Mouse (Mus musculus) midbrain, postnatal 0 days (tissue): ENCODE results near the gene Trappc3. TPM values are rescaled to one million over a fixed set of nuclear protein-coding genes. Genes with fewer than 3 reads are reported as not detected.
A peak's percentile ranks its signal among the peaks of the same experiment; 100 is the strongest.

ENCODE experiments used
- ATAC-seq: fragments of 200-750 bp; cut with Nextera tagmentation; 2 replicates; pipeline ENCODE4 v1.8.0; 2017; ENCODE audit warnings: moderate number of reproducible peaks, mild to moderate bottlenecking, moderate TSS enrichment, moderate library complexity; ENCODE audit not compliant: low FRiP score
- DNase-seq: peaks from one replicate; pipeline ENCODE4 v3.0.0-alpha.2; 2015; ENCODE audit warnings: low spot score
- H3K27ac ChIP-seq: fragments of 300-500 bp; sonication (generic); 2 replicates; pipeline ENCODE4 v1.5.1; 2014; ENCODE audit warnings: low read depth, mild to moderate bottlenecking, low read length, mixed read lengths
- H3K27me3 ChIP-seq: fragments of 300-500 bp; sonication (generic); 2 replicates; pipeline ENCODE4 v1.6.1; 2014; ENCODE audit warnings: low read length, control low read depth, mixed read lengths; ENCODE audit not compliant: insufficient read depth
- H3K36me3 ChIP-seq: fragments of 300-500 bp; sonication (generic); 2 replicates; pipeline ENCODE4 v1.6.1; 2014; ENCODE audit warnings: low read length, control low read depth, mixed read lengths; ENCODE audit not compliant: insufficient read depth
- H3K4me1 ChIP-seq: fragments of 300-500 bp; sonication (generic); 2 replicates; pipeline ENCODE4 v1.6.1; 2014; ENCODE audit warnings: mild to moderate bottlenecking, control low read depth, antibody characterized with exemption, low read length, mixed read lengths; ENCODE audit not compliant: insufficient read depth
- H3K4me2 ChIP-seq: fragments of 300-500 bp; sonication (generic); 2 replicates; pipeline ENCODE4 v1.6.1; 2014; ENCODE audit warnings: low read depth, mild to moderate bottlenecking, low read length, mixed read lengths; ENCODE audit not compliant: poor library complexity, severe bottlenecking
- H3K4me3 ChIP-seq: fragments of 300-500 bp; sonication (generic); 2 replicates; pipeline ENCODE4 v1.5.1; 2014; ENCODE audit warnings: low read depth, mild to moderate bottlenecking, low read length, moderate library complexity
- H3K9ac ChIP-seq: fragments of 300-500 bp; sonication (generic); replicated peaks from 2 replicates; pipeline ENCODE4 v1.6.1; 2014; ENCODE audit warnings: mild to moderate bottlenecking, low read length, moderate library complexity, mixed read lengths; ENCODE audit not compliant: poor library complexity, severe bottlenecking
- H3K9me3 ChIP-seq: fragments of 300-500 bp; sonication (generic); 2 replicates; pipeline ENCODE4 v1.6.1; 2016; ENCODE audit warnings: low read length, control low read depth
- CTCF ChIP-seq: IDR thresholded peaks from 2 replicates; pipeline ENCODE4 v1.5.1; 2016; ENCODE audit warnings: antibody characterized with exemption, mild to moderate bottlenecking
- WGBS: fragments of 180-500 bp; shearing (Covaris S2); extraction: QIAGEN DNeasy Blood & Tissue Kit; methylation state at CpG from one replicate; pipeline ENCODE4 v1.1.7; 2014; 5-methylcytosine and 5-hydroxymethylcytosine counted together
- polyA plus RNA-seq: library from polyadenylated mRNA; unstranded; fragments of >200 nt; fragmentation: Nextera tagmentation; extraction: Ambion mirVana; gene quantifications from 2 replicates; pipeline ENCODE4 v1.2.1, GENCODE M21; 2015
- total RNA-seq: library from RNA; depleted of rRNA; stranded (reverse); fragments of >200 nt; gene quantifications from 2 replicates; pipeline ENCODE4 v1.2.3, GENCODE M21; 2014

Gene Trappc3
- total and polyA plus RNA-seq, 2 experiments from 2014 or later, result 121 to 186 TPM

GRCm38 (mm10) chr4:126278565-126278915 lies 16.4 kb downstream of the Trappc3 start:
- H3K9ac ChIP-seq, result no peak overlapping the region
- no peaks in the 10 kb centered on the region for H3K4me1 ChIP-seq
- H3K4me2 ChIP-seq, result no peak overlapping the region
- no peaks in the 10 kb centered on the region for H3K9me3 ChIP-seq
- WGBS, result 34% methylated on average over 9 of the region's 9 CpGs
- H3K4me3 ChIP-seq, result no peak overlapping the region
- ATAC-seq (no peak), DNase-seq (no peak)
- H3K36me3 ChIP-seq, result peaks cover 11% of the 10 kb centered on the region
- H3K27me3 ChIP-seq, result no peaks in the 10 kb centered on the region
- no peak overlapping the region for H3K27ac ChIP-seq
- no peak for TF ChIP-seq CTCF

- WGBS, result 60% methylated on average over 9 of the region's 9 CpGs
- no peak overlapping the region for H3K4me2 ChIP-seq
- no peaks in the 10 kb centered on the region for H3K9me3 ChIP-seq
- no peak for DNase-seq
- H3K4me1 ChIP-seq, result no peaks in the 10 kb centered on the region
- no peak overlapping the region for H3K27ac ChIP-seq
- ATAC-seq, result no peak
- TF ChIP-seq CTCF, result no peak
- H3K36me3 ChIP-seq, result peaks cover 7% of the 10 kb centered on the region
- H3K4me3 ChIP-seq, result no peak overlapping the region
- no peak overlapping the region for H3K9ac ChIP-seq
- no peaks in the 10 kb centered on the region for H3K27me3 ChIP-seq
Observed at GRCm38 (mm10) chr4:126278961-126279360, 16.8 kb downstream of the Trappc3 start.

GRCm38 (mm10) chr4:126281706-126282105 lies 19.6 kb downstream of the Trappc3 start:
- Histone ChIP-seq H3K9me3 (no peaks in the 10 kb centered on the region), H3K36me3 (no peaks in the 10 kb centered on the region), H3K4me1 (no peaks in the 10 kb centered on the region), H3K4me3 (no peak overlapping the region), H3K27ac (no peak overlapping the region), H3K27me3 (peaks cover 11% of the 10 kb centered on the region), H3K4me2 (no peak overlapping the region), H3K9ac (no peak overlapping the region)
- WGBS, result 73% methylated on average over 9 of the region's 9 CpGs
- DNase-seq (no peak), ATAC-seq (no peak)
- TF ChIP-seq CTCF, result no peak

- Histone ChIP-seq H3K27me3 (peaks cover 26% of the 10 kb centered on the region), H3K27ac (no peak overlapping the region), H3K9ac (no peak overlapping the region), H3K4me3 (no peak overlapping the region), H3K4me2 (no peak overlapping the region), H3K36me3 (no peaks in the 10 kb centered on the region), H3K4me1 (no peaks in the 10 kb centered on the region), H3K9me3 (no peaks in the 10 kb centered on the region)
- ATAC-seq (no peak), DNase-seq (no peak)
- TF ChIP-seq CTCF, result no peak
- 84% methylated on average over 8 of the region's 8 CpGs for WGBS
Observed at GRCm38 (mm10) chr4:126283582-126283981, 21.5 kb downstream of the Trappc3 start.

- no peak for TF ChIP-seq CTCF
- 4% methylated on average over 25 of the region's 42 CpGs for WGBS
- H3K9ac ChIP-seq, result no peak within 1 kb of the TSS
- DNase-seq, result no peak
- H3K36me3 ChIP-seq, result no peaks in the 10 kb centered on the region
- no peaks in the 10 kb centered on the region for H3K4me1 ChIP-seq
- H3K4me2 ChIP-seq, result peak within 1 kb of the TSS; percentile 29
- H3K27me3 ChIP-seq, result peaks cover 27% of the 10 kb centered on the region
- no peak for ATAC-seq
- H3K4me3 ChIP-seq, result peak within 1 kb of the TSS; percentile 23; the same call in 1 of the 2 replicates
- no peaks in the 10 kb centered on the region for H3K9me3 ChIP-seq
- no peak within 1 kb of the TSS for H3K27ac ChIP-seq
Observed at GRCm38 (mm10) chr4:126286492-126286891, 24.4 kb downstream of the Trappc3 start, which contains the start of gene Col8a2. Col8a2 (plus strand) TSS chr4:126286793.

GRCm38 (mm10) chr4:126287302-126287995 lies 25.3 kb downstream of the Trappc3 start:
- DNase-seq, result no peak
- no peak for TF ChIP-seq CTCF
- WGBS, result 33% methylated on average over 11 of the region's 11 CpGs
- Histone ChIP-seq H3K9ac (no peak overlapping the region), H3K4me3 (no peak overlapping the region), H3K9me3 (no peaks in the 10 kb centered on the region), H3K4me1 (no peaks in the 10 kb centered on the region), H3K4me2 (no peak overlapping the region), H3K36me3 (no peaks in the 10 kb centered on the region), H3K27me3 (peaks cover 27% of the 10 kb centered on the region), H3K27ac (no peak overlapping the region)
- ATAC-seq, result no peak
